Mouse (Mus musculus) lung, embryonic 16.5 days (tissue): ENCODE results near the gene Chpf. TPM values are rescaled to one million over a fixed set of nuclear protein-coding genes. Genes with fewer than 3 reads are reported as not detected.
A peak's percentile ranks its signal among the peaks of the same experiment; 100 is the strongest.

Experiments used
- ATAC-seq: fragments of 200-750 bp; cut with Nextera tagmentation; 2 replicates; pipeline ENCODE4 v1.8.0; 2017; ENCODE audit warnings: low read depth, mild to moderate bottlenecking, moderate library complexity
- H3K27ac ChIP-seq: fragments of 300-500 bp; sonication (generic); 2 replicates; pipeline ENCODE4 v1.5.1; 2014; ENCODE audit warnings: mild to moderate bottlenecking, control low read depth, low read length
- H3K27me3 ChIP-seq: fragments of 300-500 bp; sonication (generic); 2 replicates; pipeline ENCODE4 v1.6.1; 2014; ENCODE audit warnings: low read depth, low read length, mixed read lengths; ENCODE audit not compliant: control insufficient read depth, insufficient read depth
- H3K36me3 ChIP-seq: fragments of 300-500 bp; sonication (generic); 2 replicates; pipeline ENCODE4 v1.6.1; 2014; ENCODE audit warnings: low read length; ENCODE audit not compliant: control insufficient read depth, insufficient read depth
- H3K4me1 ChIP-seq: fragments of 300-500 bp; sonication (generic); replicated peaks from 2 replicates; pipeline ENCODE4 v1.6.1; 2014; ENCODE audit warnings: low read length, mixed read lengths; ENCODE audit not compliant: control insufficient read depth, insufficient read depth
- H3K4me2 ChIP-seq: fragments of 300-500 bp; sonication (generic); 2 replicates; pipeline ENCODE4 v1.6.1; 2014; ENCODE audit warnings: low read depth, low read length, control low read depth
- H3K4me3 ChIP-seq: fragments of 300-500 bp; sonication (generic); 2 replicates; pipeline ENCODE4 v1.5.1; 2014; ENCODE audit warnings: mild to moderate bottlenecking, low read length, control low read depth
- H3K9ac ChIP-seq: fragments of 300-500 bp; sonication (generic); 2 replicates; pipeline ENCODE4 v1.6.1; 2014; ENCODE audit warnings: low read length, control low read depth
- H3K9me3 ChIP-seq: fragments of 300-500 bp; sonication (generic); 2 replicates; pipeline ENCODE4 v1.6.1; 2016; ENCODE audit warnings: low read length; ENCODE audit not compliant: control insufficient read depth
- WGBS: fragments of 180-500 bp; shearing (Covaris S2); extraction: QIAGEN DNeasy Blood & Tissue Kit; methylation state at CpG from one replicate; pipeline ENCODE4 v1.1.7; 2014; 5-methylcytosine and 5-hydroxymethylcytosine counted together
- polyA plus RNA-seq: library from polyadenylated mRNA; unstranded; fragments of >200 nt; fragmentation: Nextera tagmentation; extraction: Ambion mirVana; gene quantifications from 2 replicates; pipeline ENCODE4 v1.2.1, GENCODE M21; 2015

The Chpf gene
- polyA plus RNA-seq, 1 experiment from 2014 or later, result 22.9 TPM

DNA sequence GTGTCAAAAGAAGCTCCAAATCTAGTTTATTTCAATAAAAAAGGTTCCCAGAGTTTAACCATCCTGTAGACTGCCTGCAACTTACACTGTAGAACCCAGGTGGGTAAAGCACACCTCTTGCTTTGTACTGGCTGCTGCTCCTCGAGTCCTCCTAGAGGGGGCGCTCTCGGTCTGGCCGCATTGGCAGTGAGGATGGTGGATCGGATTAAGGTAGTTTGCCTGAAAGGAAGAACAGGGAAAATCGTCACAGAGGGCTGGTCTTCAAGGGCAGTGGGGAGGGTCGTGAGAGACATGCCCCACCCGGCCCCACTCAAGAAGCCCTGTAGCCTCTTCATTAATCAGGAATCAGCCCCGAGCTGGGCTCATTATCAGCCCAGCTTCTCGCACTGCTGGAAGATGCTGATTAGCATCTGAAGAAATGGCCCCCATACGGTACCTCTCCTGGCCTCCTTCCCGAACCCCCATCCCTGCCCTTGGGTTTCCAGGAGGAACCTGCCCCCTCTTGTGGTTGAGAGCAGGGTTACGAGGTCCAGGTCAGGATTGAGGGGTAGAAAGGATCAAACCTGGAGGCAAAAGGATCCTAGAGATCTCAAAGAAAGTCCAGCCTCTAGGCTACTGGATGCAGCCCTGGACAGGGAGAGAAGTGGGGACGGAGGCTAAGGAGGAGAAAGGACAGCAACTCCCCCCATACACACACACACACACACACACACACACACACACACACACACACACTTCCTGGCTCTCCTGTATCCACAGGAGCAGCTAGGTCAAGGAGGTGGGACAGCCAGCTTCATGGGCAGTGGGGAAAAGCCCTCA lies 22.2 kb downstream of the Chpf start:
- ATAC-seq, result no peak
- 20% methylated on average over 14 of the region's 14 CpGs for WGBS
- H3K4me1 ChIP-seq, result peaks cover 13% of the 10 kb centered on the region

DNA sequence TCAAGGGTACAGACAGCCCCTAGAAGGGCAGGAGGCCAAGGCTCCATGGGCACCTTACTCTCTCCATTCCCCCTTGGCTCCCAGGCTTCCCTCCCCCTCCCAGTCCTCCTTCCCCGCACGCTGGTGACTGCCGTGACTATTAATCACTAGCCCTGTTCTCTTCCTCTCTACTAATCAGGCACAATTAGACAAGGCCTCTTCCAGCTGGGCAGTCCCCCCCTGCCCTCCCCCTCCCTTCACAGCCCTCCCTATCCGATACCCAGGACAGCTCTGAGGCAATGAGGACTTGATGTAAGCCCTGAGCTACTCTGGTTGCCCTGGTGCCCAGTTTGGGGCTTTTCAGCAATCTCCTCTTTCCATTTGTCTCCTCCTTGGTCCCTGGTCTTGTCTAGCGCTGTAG lies 23.2 kb downstream of the Chpf start:
- H3K27ac ChIP-seq, result no peak overlapping the region
- H3K4me3 ChIP-seq, result no peak overlapping the region
- H3K4me1 ChIP-seq, result peaks cover 14% of the 10 kb centered on the region
- H3K9me3 ChIP-seq, result no peaks in the 10 kb centered on the region
- 35% methylated on average over 5 of the region's 5 CpGs for WGBS
- no peak for ATAC-seq
- no peak overlapping the region for H3K9ac ChIP-seq
- H3K4me2 ChIP-seq, result no peak overlapping the region
- H3K36me3 ChIP-seq, result no peaks in the 10 kb centered on the region
- H3K27me3 ChIP-seq, result peaks cover 46% of the 10 kb centered on the region

More for the DNA sequence above, 22.2 kb downstream of the Chpf start:
- no peak overlapping the region for H3K9ac ChIP-seq
- peaks cover 37% of the 10 kb centered on the region for H3K27me3 ChIP-seq
- H3K4me2 ChIP-seq, result no peak overlapping the region
- H3K9me3 ChIP-seq, result no peaks in the 10 kb centered on the region
- H3K4me3 ChIP-seq, result no peak overlapping the region
- no peaks in the 10 kb centered on the region for H3K36me3 ChIP-seq
- H3K27ac ChIP-seq, result no peak overlapping the region

DNA sequence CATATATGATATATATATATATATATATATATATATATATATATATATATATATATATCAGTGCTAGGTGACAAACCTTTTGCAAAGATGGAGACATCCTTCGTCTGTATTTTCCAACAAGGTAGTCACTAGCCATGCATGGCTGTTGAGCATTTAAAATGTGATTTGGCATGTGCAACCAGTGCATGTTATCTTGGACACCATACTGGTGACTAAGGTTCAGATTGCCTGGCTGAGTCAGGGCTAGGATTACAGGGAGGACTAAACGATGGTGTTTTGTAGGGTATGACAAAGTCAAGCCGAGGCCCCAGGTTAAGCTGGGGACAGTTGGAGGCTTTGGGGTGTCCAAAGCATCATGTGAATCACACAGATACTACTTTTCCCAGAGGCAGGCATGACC lies 23.7 kb downstream of the Chpf start:
- Histone ChIP-seq H3K4me2 (no peak overlapping the region), H3K9ac (no peak overlapping the region), H3K4me3 (no peak overlapping the region), H3K27me3 (peaks cover 51% of the 10 kb centered on the region), H3K27ac (no peak overlapping the region), H3K9me3 (no peaks in the 10 kb centered on the region), H3K4me1 (peaks cover 19% of the 10 kb centered on the region), H3K36me3 (no peaks in the 10 kb centered on the region)
- no peak for ATAC-seq
- WGBS, result 74% methylated on average over 3 of the region's 3 CpGs

DNA sequence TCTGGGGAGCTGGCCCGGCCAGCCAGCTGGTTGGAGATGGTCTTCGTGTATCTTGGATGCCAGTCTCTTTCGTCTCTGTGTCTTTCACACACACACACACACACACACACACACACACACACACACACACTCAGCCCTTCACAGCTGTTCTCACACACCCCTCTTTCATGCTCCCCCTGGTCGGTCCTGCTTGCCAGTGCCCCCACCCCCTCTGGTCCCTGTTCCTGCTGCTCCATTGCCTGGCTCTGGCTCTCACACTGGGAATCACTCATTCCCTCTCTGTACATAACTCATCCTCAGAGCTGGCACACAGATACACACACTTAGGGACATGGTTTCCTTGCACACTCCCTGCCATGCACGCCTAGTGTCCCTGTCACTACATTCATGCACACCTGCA lies 27.2 kb downstream of the Chpf start:
- no peak for ATAC-seq
- Histone ChIP-seq H3K4me2 (no peak overlapping the region), H3K9me3 (no peaks in the 10 kb centered on the region), H3K36me3 (no peaks in the 10 kb centered on the region), H3K27ac (no peak overlapping the region), H3K4me1 (peaks cover 32% of the 10 kb centered on the region), H3K4me3 (no peak overlapping the region), H3K9ac (no peak overlapping the region), H3K27me3 (peaks cover 72% of the 10 kb centered on the region)
- WGBS, result 53% methylated on average over 5 of the region's 5 CpGs

DNA sequence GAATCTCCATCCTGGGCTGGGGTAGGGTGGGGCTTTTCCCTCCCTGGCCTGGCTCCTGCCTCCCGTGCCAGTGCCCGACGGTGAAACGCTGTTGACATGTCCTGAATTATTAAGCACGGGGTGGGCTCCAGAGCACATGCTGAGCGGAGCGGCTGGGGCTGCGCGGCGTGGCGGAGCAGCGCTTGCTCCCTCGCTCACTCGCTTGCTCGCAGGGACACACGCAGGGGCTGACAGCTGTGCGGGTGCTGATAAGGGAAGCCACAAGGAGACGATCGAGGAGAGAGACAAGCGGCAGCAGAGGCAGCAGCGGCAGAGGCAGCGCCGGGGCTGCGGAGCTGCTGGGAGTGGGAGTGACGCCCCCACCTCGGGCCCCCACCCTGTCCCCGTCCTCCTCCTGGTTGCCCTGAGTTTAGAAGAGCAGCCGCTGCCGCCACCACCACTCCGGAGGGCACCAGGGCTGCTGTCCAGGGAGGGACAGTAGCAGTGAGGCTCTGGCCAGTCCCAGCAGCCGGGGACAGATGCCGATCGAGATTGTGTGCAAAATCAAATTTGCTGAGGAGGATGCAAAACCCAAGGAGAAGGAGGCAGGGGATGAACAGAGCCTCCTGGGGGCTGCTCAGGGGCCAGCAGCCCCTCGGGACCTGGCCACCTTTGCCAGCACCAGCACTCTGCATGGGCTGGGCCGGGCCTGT lies 28.6 kb downstream of the Chpf start, which contains the start of gene Asic4:
Gene Asic4 (plus strand): TSS at position 123 of the 692 bp plus-strand sequence.
- Histone ChIP-seq H3K4me1 (peaks cover 45% of the 10 kb centered on the region), H3K9me3 (no peaks in the 10 kb centered on the region), H3K27ac (no peak within 1 kb of the TSS), H3K27me3 (peaks cover 68% of the 10 kb centered on the region), H3K9ac (peak within 1 kb of the TSS; percentile 39), H3K4me3 (peak within 1 kb of the TSS; percentile 31), H3K4me2 (peak within 1 kb of the TSS; percentile 49), H3K36me3 (no peaks in the 10 kb centered on the region)
- 2% methylated on average over 34 of the region's 35 CpGs for WGBS
- 0 out of 2 replicates have a peak, but pooled peaks have one; percentile 26 for ATAC-seq

DNA sequence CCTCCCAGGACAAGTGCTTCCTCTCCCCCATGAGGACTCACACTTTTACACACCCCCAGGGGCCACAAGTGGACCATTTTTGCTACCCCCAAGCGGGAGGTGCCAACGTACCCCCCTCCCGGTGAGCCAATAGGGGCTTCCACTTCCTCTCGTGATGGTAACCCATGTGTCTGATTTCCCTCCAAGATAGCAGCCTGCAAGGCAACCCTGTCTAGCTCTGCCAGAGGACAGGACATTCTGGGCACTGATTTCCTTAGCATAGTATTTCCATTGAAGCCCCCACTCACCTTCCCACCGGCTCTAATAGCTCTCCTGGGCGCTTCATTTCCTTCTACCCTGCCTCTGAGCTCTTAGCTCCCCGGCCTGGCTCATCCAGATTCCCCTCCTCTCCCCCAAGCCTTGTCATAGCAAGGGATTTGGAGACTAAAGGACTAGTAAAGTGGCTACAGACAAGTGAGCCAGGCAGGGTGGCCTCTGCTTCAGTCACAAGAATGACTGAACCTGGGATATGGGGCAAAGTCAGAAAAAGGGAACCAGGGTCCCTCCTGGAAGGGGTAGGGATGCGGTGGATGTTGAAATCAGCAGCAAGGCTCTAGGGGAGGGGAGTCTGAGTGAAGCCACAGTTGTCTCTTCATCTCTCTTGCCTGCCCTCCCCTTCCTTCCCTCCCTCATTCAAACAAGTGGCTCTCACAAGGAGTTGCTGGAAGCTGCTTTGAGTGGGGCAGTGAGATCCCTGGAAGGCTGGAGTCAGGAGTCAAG lies 29.6 kb downstream of the Chpf start:
- 11% methylated on average over 8 of the region's 8 CpGs for WGBS
- peak overlapping the region; percentile 49; the same call in 1 of the 2 replicates for H3K4me2 ChIP-seq
- H3K27me3 ChIP-seq, result peaks cover 73% of the 10 kb centered on the region
- H3K9me3 ChIP-seq, result no peaks in the 10 kb centered on the region
- peaks cover 51% of the 10 kb centered on the region for H3K4me1 ChIP-seq
- H3K27ac ChIP-seq, result no peak overlapping the region
- peak overlapping the region; percentile 31; the same call in 1 of the 2 replicates for H3K4me3 ChIP-seq
- no peaks in the 10 kb centered on the region for H3K36me3 ChIP-seq
- H3K9ac ChIP-seq, result no peak overlapping the region
- no peak for ATAC-seq

DNA sequence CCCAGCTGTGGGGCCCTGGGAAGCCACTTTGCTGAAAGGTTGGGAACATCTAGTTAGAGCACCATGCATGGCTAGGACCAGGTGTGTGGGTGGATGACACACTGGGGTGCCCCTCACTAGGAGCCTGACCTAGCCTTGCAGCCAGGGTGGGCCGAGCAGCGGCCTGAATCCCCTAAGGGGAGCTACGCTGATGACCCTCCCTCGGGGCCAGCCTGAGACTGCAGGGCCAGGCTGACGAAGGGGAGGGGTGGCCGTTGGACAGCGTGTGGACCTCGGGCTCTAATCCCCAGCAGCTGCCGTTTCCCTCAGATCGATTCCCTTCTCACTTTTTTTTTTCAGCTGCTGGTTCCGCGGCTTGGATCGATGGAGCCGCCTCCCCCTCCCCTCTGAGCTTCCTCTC lies 30.2 kb downstream of the Chpf start:
- H3K36me3 ChIP-seq, result no peaks in the 10 kb centered on the region
- H3K4me2 ChIP-seq, result no peak overlapping the region
- peaks cover 51% of the 10 kb centered on the region for H3K4me1 ChIP-seq
- ATAC-seq, result no peak
- no peak overlapping the region for H3K4me3 ChIP-seq
- no peak overlapping the region for H3K27ac ChIP-seq
- H3K9me3 ChIP-seq, result no peaks in the 10 kb centered on the region
- 6% methylated on average over 14 of the region's 14 CpGs for WGBS
- no peak overlapping the region for H3K9ac ChIP-seq
- peaks cover 76% of the 10 kb centered on the region for H3K27me3 ChIP-seq

DNA sequence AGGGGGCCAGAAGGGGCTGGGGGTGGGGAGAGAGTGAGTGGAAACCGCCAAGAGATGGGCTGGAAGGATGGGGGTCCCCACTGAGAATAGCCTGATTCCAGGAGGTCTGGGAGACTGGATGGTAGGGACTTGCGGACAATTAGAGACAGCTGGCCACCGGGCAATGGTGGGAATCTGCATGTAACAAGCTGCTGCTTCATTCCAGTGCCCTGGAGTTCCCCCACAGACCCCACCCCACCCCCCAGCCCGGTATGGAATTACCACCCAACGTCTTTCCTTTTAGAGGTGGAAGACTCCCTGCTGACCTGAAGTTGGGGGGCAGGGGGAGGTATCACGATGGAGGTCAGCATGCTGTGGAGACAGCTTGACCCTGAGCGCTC lies 31.1 kb downstream of the Chpf start:
- Histone ChIP-seq H3K27me3 (peaks cover 76% of the 10 kb centered on the region), H3K4me3 (no peak overlapping the region), H3K36me3 (no peaks in the 10 kb centered on the region), H3K27ac (no peak overlapping the region), H3K4me1 (peaks cover 55% of the 10 kb centered on the region), H3K4me2 (no peak overlapping the region), H3K9me3 (no peaks in the 10 kb centered on the region), H3K9ac (no peak overlapping the region)
- no peak for ATAC-seq
- WGBS, result 2% methylated on average over 7 of the region's 7 CpGs
